Mouse (Mus musculus) lung, postnatal 36 days (tissue): Measurements from ENCODE around the gene Mad2l1bp.

Experiments
- DNase-seq: peaks from one replicate; pipeline ENCODE4 v3.0.0; 2022; ENCODE audit warnings: mixed read lengths

Mad2l1bp gene

DNA sequence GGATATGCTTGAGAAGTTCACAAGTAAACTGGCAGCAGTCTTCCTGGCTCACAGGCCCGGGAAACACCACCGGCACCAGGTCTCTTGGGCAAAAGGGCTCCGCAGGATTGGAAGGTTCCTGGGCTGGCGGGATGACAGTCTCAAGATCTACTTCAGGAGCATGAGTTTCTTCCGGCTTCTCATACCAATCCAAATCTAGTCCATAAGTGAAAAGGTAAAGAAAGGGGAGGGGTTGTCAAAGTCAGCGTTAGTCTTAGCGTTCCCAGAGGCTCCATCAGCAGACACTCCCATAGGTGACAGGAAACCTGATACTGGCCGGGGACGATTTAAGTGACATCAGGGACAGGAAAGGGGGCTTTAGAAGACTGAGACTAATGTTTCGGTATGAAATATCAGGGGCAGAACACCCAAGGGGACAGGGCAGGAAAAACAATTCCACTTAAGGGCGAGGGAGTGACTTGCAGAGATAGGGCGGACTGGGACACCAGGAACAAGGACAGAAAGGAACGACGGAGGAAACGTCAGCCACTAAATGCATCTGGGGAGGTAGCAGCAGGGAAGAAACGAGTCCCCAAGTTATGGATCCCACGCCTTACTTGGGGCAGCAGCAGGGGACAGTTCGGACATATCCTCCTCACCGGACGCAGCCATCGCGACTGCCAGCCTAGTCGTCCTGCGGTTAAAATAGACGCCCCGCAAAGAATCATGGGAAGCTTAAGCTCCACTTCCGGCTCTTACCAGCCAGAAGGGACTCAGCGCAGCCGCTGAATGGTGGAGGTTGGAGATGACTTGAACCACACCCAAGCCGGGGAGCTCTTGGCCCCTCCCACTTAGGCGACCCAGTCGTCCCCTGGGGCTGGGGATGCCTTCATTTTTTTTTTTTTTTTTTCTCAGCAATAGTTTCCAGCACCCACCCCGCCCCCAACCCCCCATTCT is at the start of gene Mad2l1bp:
Gene Mad2l1bp (minus strand): TSS at position 707 of the 936 bp plus-strand sequence.
- peak; percentile 97 for DNase-seq

DNA sequence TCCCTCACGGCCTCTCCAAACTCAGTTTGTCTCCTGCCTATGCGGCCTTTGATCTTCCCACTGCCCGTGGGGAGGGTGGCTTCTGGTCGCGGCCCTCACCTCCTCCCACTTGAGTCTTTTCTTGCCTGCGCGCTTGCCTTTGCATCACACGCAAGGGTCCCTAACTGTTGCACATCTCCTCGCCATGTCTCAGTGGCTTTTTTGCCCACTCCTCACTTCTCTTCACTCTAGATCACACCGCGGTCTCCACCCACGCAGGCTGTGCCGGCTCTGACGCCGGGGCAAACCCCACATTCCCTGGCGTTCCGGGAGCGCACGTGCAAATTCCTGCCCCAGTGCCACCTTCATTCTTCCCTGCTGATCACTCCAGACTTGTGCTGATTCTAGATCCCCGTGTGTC is 49.7 kb upstream of the Mad2l1bp start:
- DNase-seq, result peak; percentile 15

DNA sequence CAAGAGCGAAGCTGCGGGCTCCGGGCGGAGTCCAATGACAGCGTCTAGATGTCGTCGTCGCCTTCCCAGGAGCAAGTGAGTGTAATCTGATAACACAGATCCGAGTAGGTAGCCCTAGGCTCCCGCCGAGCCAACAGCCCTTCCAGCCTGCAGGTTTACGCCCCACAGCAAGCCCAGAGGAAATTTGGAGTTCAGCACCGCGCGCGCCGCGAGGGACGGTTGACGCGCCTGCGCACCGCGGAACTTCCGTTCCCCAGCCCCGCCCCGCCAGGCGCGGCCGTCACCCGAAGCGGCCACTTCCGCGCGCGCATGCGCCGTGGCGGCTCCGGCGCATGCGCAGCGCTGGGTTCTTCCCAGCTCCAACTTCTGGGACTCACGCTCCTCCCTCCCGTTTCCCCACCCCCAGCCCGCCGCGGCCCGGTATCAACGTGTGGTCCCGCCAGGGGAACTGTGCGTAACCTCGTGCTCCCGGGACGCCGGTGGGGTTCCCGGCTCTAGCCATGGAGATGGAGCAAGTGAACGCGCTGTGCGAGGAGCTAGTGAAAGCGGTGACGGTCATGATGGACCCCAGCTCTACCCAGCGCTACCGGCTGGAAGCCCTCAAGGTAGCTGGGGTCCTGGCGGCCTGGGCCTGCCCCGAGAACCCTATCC is 49.2 kb upstream of the Mad2l1bp start, which contains the start of the genes Polh and Xpo5:
Gene Polh (minus strand): TSS at position 225 of the 651 bp plus-strand sequence.
Gene Xpo5 (plus strand): TSS at position 362 of the 651 bp plus-strand sequence.
- peak; percentile 92 for DNase-seq

DNA sequence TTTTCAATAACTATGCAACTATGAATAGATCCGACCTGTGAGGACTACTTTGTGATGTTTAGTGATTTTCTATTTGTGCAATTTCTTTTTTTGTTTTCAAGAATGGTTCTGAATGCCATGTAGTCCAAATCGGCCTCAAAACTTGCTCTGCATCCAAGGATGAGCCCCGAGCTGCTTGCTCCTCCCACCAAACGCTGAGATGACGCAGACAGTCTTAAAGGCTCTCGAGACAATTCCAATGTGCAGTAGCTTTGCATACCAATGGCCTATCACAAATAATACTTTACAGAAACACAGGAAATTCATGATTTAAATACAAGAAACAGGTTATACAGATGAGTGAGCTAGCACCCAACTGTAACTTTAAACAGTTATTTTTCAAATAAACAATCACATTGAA is 47.8 kb upstream of the Mad2l1bp start:
- DNase-seq, result no peak

DNA sequence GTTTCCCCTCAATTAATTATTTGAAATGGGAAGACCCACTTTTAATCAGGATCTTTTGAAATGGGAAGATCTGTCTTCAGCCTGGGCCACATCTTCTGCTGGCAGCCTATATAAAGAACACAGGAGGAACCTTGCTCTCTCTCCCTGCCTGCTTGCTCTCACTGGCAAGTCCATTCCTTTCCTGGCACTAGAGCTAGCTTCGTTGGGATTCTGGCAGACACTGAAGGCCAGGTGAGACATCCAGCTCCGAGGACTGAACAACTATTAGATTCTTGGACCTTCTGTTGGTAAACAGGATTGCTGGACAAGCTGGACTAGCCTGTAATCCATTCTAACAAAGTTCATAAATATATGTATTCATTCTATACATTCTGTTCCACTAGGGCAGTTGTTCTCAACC is 35.5 kb upstream of the Mad2l1bp start:
- no peak for DNase-seq

DNA sequence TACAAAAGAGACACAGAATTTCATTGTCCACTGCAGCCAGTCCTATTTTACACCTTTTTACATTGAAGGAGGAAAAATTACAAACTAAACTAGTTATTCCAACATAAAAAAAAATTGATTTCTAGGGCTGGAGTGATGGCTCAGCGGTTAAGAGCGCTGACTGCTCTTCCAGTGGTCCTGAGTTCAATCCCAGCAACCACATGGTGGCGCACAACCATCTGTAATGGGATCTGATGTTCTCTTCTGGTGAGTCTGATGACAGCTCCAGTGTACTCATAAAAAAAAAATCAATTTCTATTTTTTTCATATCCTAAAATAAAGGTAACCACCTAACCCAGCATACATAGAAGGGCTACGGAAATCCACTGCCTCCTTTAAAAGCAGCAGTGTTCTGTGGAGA is 28.9 kb upstream of the Mad2l1bp start:
- DNase-seq, result peak; percentile 49

DNA sequence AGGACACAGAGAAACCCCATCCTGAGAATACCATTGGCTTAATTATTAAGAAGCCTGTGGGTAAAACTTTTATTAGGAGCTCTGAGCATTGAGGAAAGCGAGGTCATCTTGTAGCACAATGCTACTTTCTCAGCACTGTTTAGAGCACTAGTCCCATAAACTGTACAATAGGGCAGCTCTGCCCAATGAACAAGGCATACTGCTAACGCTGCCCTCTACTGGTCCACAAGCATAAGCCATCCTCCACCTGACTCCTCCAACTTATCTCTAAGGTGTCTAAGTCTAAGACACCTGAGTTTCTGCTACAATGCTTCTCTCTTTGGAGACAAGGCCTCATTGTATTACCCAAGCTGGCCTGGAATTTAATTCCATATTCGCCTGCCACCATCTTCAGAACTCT is 17.2 kb upstream of the Mad2l1bp start:
- DNase-seq, result peak; percentile 64

DNA sequence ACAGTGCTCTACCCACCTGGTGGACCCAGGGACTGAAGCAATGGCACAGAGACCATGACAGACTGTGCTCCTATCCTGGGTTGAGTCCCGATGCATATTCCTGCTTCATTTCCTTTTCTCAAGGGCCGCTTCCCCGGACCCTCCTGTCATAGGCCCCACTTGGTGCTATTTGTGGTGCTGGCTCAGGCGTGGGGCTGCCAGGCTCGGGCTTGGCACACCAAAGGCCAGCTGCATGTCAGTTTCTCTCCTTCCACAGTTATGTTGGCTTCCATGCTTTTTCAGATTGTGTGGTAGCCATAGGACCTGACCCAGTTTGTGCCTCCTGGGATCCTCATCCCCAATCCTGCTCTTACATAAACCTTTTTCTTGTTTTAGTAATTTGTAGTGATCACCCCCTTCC is 15.4 kb upstream of the Mad2l1bp start:
- no peak for DNase-seq

DNA sequence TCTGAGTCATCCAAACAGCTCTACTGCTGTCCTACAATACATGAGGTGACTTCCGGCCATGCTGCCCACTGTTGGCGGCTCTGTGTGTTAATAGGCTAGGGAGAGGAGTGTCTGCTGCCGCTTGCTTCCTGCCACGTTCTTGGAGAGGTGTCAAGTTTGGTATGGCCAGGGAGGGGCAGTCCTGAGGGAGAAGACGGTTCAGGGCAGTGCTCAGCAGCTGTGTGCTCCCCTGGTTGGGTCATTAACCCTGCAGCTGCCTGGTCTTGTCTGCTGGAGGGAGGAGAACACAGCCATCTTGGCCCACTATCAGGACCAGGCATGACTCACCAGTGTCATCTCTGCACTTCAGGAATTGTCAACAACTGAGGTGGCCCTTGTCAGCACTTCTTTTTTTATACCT is 15.0 kb upstream of the Mad2l1bp start:
- DNase-seq, result no peak

DNA sequence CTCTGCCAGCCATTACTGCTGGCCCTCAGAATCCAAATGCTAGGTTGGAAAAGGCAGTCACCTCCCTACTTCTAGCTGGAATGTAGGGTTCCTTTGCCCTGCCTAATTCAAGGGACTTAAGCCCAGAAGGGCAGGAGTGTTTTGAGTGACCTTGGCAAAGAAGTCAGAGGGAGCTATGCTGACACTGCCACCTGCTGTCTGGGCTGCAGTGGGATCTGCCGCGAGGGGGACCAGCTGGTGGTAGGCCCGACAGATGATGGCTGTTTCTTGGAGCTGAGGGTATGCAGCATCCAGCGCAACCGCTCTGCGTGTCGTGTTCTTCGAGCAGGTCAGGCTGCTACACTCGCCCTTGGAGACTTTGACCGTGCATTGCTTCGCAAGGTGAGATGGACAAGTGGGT is 13.7 kb upstream of the Mad2l1bp start:
- no peak for DNase-seq

DNA sequence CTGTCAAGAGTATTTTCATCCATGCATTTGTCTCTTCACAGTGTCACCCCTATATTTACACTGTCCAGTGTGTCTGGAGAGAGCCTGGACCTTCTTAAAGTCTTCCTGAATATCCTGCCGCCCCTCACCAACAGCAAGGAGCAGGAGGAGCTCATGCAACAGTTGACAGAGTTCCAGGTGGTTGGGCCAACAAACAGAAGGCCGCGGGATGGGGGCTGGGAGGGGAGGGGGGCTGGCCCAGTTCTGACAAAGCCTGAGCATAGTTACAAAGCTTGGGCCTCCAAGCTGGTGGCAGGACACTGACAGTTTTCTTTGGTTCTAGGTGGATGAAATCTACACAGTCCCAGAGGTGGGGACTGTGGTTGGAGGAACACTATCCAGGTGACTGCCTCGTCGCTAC is 12.9 kb upstream of the Mad2l1bp start:
- DNase-seq, result no peak

DNA sequence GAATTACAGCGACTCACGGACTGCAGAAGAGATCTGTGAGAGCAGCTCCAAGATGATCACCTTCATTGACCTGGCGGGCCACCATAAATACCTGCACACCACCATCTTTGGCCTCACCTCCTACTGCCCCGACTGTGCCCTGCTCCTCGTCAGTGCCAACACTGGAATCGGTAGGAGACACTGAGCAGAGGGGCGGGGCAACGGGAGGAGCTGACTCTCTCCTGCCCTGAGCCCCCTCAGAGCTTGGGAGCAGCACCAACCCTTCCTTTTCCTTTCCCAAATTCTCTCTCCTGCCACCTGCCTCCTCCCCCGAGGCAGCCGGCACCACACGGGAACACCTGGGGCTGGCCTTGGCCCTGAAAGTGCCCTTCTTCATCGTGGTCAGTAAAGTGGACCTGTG is 12.1 kb upstream of the Mad2l1bp start:
- DNase-seq, result no peak

DNA sequence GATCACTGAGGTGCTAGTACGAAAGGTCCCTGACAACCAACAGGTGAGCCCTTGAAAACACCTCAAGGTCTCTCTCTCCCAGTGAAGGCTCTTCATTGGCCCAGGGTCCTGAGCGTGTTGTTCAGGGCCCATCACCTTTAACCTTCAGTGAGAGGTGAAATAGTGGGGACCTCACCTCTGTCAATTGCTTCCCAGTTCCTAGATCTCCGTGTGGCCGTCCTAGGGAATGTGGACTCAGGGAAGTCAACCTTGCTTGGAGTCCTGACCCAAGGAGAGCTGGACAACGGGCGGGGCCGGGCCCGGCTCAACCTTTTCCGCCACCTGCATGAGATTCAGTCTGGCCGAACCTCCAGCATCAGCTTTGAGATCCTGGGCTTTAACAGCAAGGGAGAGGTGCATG is 11.4 kb upstream of the Mad2l1bp start:
- no peak for DNase-seq

DNA sequence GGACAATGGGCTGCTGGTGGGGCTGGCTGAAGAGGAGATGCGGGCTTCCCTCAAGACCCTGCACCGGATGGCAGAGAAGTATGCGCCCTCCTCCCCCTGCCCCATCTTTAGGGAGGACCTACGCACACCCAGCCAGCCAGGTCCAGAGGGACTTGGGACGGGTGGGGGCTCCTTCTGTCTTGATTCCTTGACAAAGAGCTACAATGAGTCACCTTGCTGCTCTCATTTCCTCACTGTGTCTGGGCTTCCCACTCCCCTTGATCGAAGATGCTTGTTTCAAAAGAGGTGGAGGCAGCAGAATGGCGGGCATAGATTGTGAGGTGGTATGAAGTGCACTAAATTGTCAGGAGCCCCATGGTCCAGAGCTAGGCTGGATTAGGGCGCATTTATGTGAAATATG is 10.9 kb upstream of the Mad2l1bp start:
- DNase-seq, result no peak

DNA sequence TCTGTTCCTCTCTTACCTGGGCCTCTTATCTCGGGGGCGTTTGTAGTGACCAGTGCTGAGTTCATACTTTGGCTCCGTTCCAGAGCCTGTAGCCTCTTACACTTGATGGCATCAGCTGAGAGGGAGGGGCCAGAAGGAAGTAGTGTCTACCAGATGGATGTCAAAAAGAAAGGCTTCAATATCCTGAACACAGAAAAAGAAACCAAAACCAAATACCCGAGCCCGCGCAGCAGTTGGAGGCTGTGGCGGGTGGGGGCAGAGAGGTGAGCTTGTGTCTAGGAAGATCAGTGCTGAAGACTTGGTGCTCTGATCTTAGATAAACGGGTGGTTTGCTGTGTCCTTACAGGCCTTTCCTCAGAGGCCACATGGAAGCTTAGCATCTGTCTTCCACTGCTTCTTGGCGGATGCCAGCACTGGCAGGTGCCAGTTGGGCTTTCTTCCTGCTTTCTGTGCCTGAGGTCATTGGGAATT is 9.6 kb upstream of the Mad2l1bp start:
- peak; percentile 86 for DNase-seq

DNA sequence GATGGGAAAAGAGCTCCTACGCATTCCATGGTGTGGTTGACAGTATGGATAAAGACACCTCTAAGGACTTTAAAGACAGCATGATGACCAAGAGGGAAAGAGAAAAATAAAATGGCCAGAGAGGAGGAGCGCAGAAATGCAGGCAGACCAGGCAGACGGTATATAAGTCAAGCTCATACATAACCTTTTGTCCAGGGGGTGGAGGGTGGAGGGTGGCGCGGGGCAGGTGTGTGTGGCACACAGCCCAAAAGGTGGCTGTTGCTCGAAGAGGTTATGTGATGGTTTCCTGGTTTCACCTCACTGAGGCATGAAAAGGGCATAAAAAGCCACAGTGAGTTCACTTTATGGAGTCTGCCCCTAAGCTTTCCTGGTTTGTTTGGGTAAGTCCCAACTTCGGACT is 9.2 kb upstream of the Mad2l1bp start:
- DNase-seq, result no peak

DNA sequence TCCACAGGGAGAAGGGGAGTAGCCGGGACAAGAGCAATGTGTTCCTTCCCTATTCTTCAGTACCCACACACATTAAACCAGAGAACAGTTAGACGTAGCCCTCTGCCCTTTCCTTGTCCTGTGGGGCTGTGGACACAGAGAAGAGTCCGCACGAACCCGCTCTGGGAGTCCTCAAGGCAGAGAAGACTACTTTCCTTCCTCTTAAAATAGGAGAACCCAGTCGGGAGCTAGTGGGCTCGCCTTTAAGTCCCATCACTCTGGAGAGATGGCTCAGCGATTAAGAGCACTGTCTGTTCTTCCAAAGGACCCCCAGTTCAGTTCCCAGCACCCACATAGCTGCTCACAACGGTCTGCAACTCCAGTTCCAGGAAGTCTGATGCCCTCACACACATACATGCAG is 8.4 kb upstream of the Mad2l1bp start:
- DNase-seq, result no peak

DNA sequence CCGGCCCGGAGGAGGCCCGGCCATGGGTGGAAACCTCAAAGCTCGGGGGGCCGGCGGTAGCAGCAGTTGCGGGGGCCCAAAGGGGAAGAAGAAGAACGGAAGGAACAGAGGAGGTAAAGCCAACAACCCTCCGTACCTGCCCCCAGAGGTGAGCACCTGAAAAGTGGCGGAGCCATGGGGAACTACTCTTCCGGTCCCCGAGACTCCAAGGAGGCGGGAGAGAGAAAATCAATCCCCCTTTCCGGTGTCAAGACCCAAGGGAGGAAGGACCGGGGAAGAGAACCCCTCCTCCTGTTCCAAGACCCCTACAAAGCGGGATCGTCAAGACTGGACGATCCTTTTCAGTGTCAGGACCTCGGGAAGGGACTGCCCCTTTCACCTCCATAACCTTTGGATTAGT is 7.8 kb upstream of the Mad2l1bp start:
- DNase-seq, result peak; percentile 21

DNA sequence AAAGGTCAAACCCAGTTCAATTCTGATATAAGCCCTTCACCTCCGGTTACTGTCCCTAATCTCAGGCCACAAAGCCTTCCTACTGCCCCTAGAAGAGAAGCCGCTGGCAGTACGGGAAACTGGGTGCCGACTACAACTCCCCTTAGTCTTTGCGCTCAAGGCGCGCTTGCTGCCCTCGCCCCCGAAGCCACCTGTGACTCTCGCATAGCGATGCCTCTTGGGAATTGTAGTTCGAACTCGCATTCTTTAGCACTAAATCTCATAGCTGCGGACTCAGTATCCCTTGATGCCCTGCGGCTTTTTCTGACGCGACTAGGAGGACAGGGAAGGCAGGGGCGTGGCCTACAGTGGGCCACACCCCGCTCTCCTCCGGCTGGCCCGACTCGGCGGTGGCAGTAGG is 7.3 kb upstream of the Mad2l1bp start, which contains the start of gene Gtpbp2:
Gene Gtpbp2 (plus strand): TSS at position 347 of the 400 bp plus-strand sequence.
- peak; percentile 100 for DNase-seq

DNA sequence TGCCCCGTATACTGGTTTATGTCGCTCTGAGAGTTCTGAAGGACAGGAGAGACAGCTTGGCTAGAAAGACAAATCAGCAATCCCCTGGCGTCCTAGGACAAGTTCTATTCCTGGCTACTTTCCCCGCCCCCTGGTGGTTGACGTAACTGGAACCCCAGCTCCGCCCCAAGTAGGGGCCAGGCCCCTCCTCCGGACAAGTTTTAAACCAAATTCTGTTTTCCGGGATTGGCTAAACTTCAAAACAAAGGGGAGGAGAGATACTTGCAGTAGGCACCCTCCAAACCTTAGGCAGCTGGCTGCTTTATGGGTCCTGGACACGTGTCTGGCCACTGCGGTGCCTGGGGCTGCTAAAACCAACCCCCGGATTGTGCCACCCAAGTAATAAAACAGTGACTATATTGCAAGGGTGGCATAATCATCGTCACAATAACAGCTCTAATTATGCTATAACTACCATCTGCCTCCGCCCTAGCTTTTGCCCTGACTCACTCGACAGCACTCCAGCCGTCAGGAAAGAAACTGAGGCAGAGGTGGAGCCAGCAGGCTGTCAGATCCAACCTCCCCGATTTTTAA is 6.8 kb upstream of the Mad2l1bp start:
- DNase-seq, result peak; percentile 98

DNA sequence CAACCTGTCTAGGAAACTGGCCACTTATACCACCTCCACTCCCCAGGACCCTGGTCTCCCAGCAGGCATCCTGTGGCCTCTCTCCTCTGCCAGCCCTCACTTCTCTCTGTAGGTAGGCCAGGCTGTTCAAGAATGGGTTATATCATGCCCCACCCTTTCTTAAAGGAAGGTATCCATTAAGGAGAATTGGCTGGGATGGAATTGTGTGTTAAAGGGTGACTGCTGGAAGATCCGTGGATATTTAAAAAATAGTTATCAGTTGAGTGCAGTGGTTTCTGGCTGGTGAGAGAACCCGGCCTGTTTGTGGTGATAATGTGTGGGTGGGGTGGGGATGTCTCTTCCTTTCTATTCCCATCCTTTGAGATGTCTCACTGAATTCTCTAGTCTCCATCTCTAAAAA is 5.9 kb upstream of the Mad2l1bp start:
- DNase-seq, result no peak

DNA sequence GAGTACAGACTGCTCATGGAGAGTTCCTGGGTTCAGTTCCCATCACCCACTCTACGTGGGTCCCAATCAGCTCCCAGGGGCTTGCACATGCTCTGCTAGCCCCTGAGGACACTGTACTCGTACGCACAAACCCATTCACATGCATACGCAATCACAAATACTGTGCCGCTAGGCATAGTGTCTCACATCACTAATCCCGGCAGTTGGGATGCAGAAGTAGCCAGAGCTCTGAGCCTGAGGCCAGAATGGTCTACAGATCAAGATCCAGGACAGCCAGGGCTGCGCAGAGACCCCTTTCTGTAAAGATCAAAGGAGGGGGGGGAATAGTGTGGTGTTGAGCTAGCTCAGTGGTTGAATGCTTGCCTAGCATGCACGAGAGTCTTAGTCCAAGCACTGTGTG is 3.8 kb upstream of the Mad2l1bp start:
- DNase-seq, result no peak

DNA sequence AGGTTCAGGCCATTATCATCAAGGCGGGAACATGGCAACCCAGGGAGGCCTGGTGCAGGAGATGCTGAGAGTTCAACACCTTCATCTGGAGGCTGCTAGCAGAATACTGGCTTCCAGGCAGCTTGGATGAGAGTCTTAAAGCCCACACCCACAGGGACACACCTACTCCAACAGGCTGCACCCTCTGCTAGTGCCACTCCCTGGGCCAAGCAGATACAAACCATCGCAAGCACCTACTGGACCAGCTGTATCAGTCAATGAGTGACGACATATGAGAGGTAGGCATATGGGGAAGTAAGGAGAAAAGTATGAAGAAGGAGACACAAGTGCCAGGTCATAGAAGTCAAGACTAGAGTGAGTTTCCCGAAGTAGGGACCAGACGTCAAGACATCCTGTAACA is 3.3 kb upstream of the Mad2l1bp start:
- DNase-seq, result no peak

DNA sequence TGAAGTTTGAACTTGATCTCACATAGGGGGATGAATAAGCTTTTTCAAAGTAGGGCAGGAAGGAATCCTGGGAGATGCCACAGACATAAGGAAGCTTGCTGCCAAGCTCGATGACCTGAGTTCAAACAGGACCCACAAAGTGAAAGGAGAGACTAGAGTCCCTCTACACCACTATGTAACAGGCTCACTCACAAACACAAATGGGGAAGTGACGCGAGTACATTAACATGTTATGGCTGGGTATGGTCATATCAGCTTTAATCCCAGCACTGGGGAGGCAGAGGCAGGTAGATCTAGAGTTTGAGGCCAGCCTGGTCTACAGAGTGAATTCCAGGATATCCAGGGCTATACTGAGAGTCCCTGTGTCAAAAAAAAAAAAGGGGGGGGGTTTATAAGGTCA is 983 bp upstream of the Mad2l1bp start:
- DNase-seq, result no peak
